Comparison of ENCODE assay signal across 9 mouse cellular contexts in the genomic region with DNA sequence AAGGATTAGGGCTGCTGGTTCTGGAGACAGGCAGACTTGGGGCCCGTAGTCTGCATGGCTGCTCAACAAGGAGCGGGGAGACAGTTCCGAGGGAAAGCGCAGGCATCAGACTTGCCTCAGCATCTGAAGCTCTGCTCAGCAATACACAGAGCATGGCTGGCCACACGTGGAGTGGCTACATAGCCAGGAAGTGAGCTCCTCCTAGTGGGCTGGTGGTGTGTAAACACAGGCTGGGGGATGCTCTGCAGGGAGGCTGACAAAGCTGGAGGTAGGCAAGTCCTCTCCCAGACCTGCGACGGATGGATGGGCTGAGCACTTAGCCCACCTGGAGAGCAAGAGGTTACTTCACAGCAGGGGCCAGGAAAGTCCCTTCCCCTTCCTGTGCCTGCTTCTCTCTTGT. TPM values are rescaled to one million over a fixed set of nuclear protein-coding genes. Genes with fewer than 3 reads are reported as not detected.
DNase-seq lines count a peak whose midpoint lies in the region; ATAC-seq and TF ChIP-seq lines count a peak whose summit lies in the region.
"Had no signal": no experiment of that assay in that cellular context is flagged by ENCODE, and none has a peak within 500 bp of the region (broad histone marks: within the 10 kb centered on the region; RNA-seq: fewer than 3 reads in every experiment).

No protein-coding gene starts in this region.

- no peaks in the 10 kb centered on the region for H3K79me2 ChIP-seq in CH12.LX (replicated peaks; ENCODE audit: control insufficient read depth, extremely low read depth, insufficient read depth, poor library complexity, severe bottlenecking)

- peak; percentile 52 for ATAC-seq in hindbrain, postnatal 0 days
- ATAC-seq in limb, embryonic 13.5 days (ENCODE audit: low FRiP score, low read depth), result no peak

- peak; percentile 32 to 40 for DNase-seq in cerebellum, postnatal 36 days
- no peak for DNase-seq in cerebellum, adult 11 months
- DNase-seq in CH12.LX (ENCODE audit: extremely low read depth), result no peak
- peak; percentile 82 for DNase-seq in embryo, embryonic 10 days (ENCODE audit: low spot score)
- peak; percentile 79 for DNase-seq in hindbrain, postnatal 0 days (ENCODE audit: low spot score)
- peak; percentile 34 for DNase-seq in neural tube, embryonic 10.5 days (ENCODE audit: extremely low spot score, low spot score)
- peak; percentile 30 to 47 for DNase-seq in thymus, postnatal 36 days

- H3K4me3 ChIP-seq in CH12.LX (replicated peaks in 1 of 3; ENCODE audit: low read depth in 2 of 3, low read length in 2 of 3, poor library complexity in 1 of 3), result no peak overlapping the region
- H3K4me3 ChIP-seq in hindbrain, postnatal 0 days (ENCODE audit: low read length), result no peak overlapping the region
- H3K4me3 ChIP-seq in limb, embryonic 13.5 days, result no peak overlapping the region
- H3K4me3 ChIP-seq: heart, embryonic 15.5 days had no signal

- TF ChIP-seq POLR2A in CH12.LX (IDR thresholded peaks at IDR 0.05; ENCODE audit: low read depth, low read length), result no peak

- H3K9me3 ChIP-seq in CH12.LX (replicated peaks; ENCODE audit: low read length), result peaks cover 3% of the 10 kb centered on the region
- H3K9me3 ChIP-seq in hindbrain, postnatal 0 days (ENCODE audit: low read length), result no peaks in the 10 kb centered on the region
- H3K9me3 ChIP-seq in limb, embryonic 13.5 days, result no peaks in the 10 kb centered on the region
- H3K9me3 ChIP-seq: heart, embryonic 15.5 days had no signal

- in situ Hi-C loops in CH12.LX (cut with MboI; ENCODE audit: low pct_ligation_motif_present, low pct_unique_long_range_greater_than_20kb, low sequenced_read_pairs), result no loop called here

- no peak overlapping the region for H3K9ac ChIP-seq in CH12.LX (ENCODE audit: insufficient read depth, low read depth)
- no peak overlapping the region for H3K9ac ChIP-seq in hindbrain, postnatal 0 days (replicated peaks; ENCODE audit: low read length)
- 0 out of 2 replicates have a peak overlapping the region, but pooled peaks have one; percentile 2 for H3K9ac ChIP-seq in limb, embryonic 13.5 days
- H3K9ac ChIP-seq: heart, embryonic 15.5 days had no signal

- peaks cover 5 to 34% of the 10 kb centered on the region in 2 experiments for H3K4me1 ChIP-seq in CH12.LX (ENCODE audit: control insufficient read depth in 1 of 2, insufficient read depth in 2 of 2)
- peaks cover 3% of the 10 kb centered on the region for H3K4me1 ChIP-seq in hindbrain, postnatal 0 days (ENCODE audit: insufficient read depth, low read length)
- H3K4me1 ChIP-seq in limb, embryonic 13.5 days, result peaks cover 22% of the 10 kb centered on the region

- TF ChIP-seq EP300 in CH12.LX (IDR thresholded peaks at IDR 0.05; ENCODE audit: low read length), result no peak

- no peak overlapping the region for H3K4me2 ChIP-seq in CH12.LX (ENCODE audit: insufficient read depth, low read depth, poor library complexity, severe bottlenecking)
- H3K4me2 ChIP-seq in hindbrain, postnatal 0 days (ENCODE audit: low read depth, low read length), result peak overlapping the region; percentile 21; the same call in 1 of the 2 replicates
- peak overlapping the region; percentile 30; the same call in 1 of the 2 replicates for H3K4me2 ChIP-seq in limb, embryonic 13.5 days (replicated peaks)
- H3K4me2 ChIP-seq: heart, embryonic 15.5 days had no signal

- H3K27me3 ChIP-seq in CH12.LX (replicated peaks), result no peaks in the 10 kb centered on the region
- no peaks in the 10 kb centered on the region for H3K27me3 ChIP-seq in hindbrain, postnatal 0 days (ENCODE audit: insufficient read depth, low read length)
- H3K27me3 ChIP-seq in limb, embryonic 13.5 days, result no peaks in the 10 kb centered on the region
- H3K27me3 ChIP-seq: heart, embryonic 15.5 days had no signal

- dilution Hi-C loops in CH12.LX (cut with MboI; ENCODE audit: extremely low pct_ligation_motif_present, extremely low pct_unique_long_range_greater_than_20kb, low sequenced_read_pairs), result no loop called here

- TF ChIP-seq RAD21 in CH12.LX (IDR thresholded peaks at IDR 0.05; ENCODE audit: low read depth, low read length), result peak; percentile 84

- no peak overlapping the region for H3K27ac ChIP-seq in CH12.LX (ENCODE audit: insufficient read depth, low read depth)
- H3K27ac ChIP-seq in hindbrain, postnatal 0 days, result 0 out of 2 replicates have a peak overlapping the region, but pooled peaks have one; percentile 16
- no peak overlapping the region for H3K27ac ChIP-seq in limb, embryonic 13.5 days
- H3K27ac ChIP-seq: heart, embryonic 15.5 days had no signal

- 17% methylated on average over 7 of the region's 7 CpGs for WGBS in hindbrain, postnatal 0 days
- WGBS in limb, embryonic 13.5 days, result 19% methylated on average over 7 of the region's 7 CpGs

- peak in 1 of 2 experiments; percentile 82; a peak in 2 of 4 replicates for TF ChIP-seq CTCF in CH12.LX (conservative IDR thresholded peaks at IDR 0.05 in 1 of 2, IDR thresholded peaks at IDR 0.05 in 1 of 2; ENCODE audit: low read depth in 2 of 2, low read length in 2 of 2)
- peak; percentile 83 for TF ChIP-seq CTCF in hindbrain, postnatal 0 days (IDR thresholded peaks at IDR 0.05; ENCODE audit: low read depth)

- H3K36me3 ChIP-seq in CH12.LX (replicated peaks in 1 of 2; ENCODE audit: control insufficient read depth in 1 of 2, insufficient read depth in 1 of 2, low read length in 1 of 2), result peaks cover 0 to 96% of the 10 kb centered on the region in 2 experiments
- no peaks in the 10 kb centered on the region for H3K36me3 ChIP-seq in hindbrain, postnatal 0 days (ENCODE audit: insufficient read depth, low read length)
- no peaks in the 10 kb centered on the region for H3K36me3 ChIP-seq in limb, embryonic 13.5 days
- H3K36me3 ChIP-seq: heart, embryonic 15.5 days had no signal

TF ChIP-seq in CH12.LX, 34 proteins besides CTCF, POLR2A, EP300 and RAD21:
- peak; percentile 98 for TF ChIP-seq MYC (IDR thresholded peaks at IDR 0.05; ENCODE audit: low read depth, low read length)
- no peak for TF ChIP-seq USF1 (IDR thresholded peaks at IDR 0.05; ENCODE audit: low read depth, low read length)
- no peak for TF ChIP-seq MEF2A (IDR thresholded peaks at IDR 0.05; ENCODE audit: borderline replicate concordance, low read depth, low read length)
- peak; percentile 81 for TF ChIP-seq SMC3 (IDR thresholded peaks at IDR 0.05; ENCODE audit: low read depth, low read length)
- no peak for TF ChIP-seq JUN (IDR thresholded peaks at IDR 0.05; ENCODE audit: insufficient read depth, low read depth, low read length)
- no peak for TF ChIP-seq IRF4 (IDR thresholded peaks at IDR 0.05; ENCODE audit: low read depth, low read length)
- no peak for TF ChIP-seq ZC3H11A (IDR thresholded peaks at IDR 0.05; ENCODE audit: low read depth, low read length)
- peak; percentile 68; the same call in 1 of the 2 replicates for TF ChIP-seq MXI1 (IDR thresholded peaks at IDR 0.05; ENCODE audit: low read depth, low read length)
- TF ChIP-seq USF2 (conservative IDR thresholded peaks at IDR 0.05; ENCODE audit: low read depth, low read length), result no peak
- no peak for TF ChIP-seq SIN3A (IDR thresholded peaks at IDR 0.05; ENCODE audit: low read length)
- TF ChIP-seq UBTF (IDR thresholded peaks at IDR 0.05; ENCODE audit: low read depth, low read length), result no peak
- no peak for TF ChIP-seq NELFE (IDR thresholded peaks at IDR 0.05; ENCODE audit: low read depth, low read length)
- TF ChIP-seq BHLHE40 (IDR thresholded peaks at IDR 0.05; ENCODE audit: low read depth, low read length), result no peak
- TF ChIP-seq ZKSCAN1 (IDR thresholded peaks at IDR 0.05; ENCODE audit: borderline replicate concordance, low read depth, low read length), result no peak
- TF ChIP-seq JUND (conservative IDR thresholded peaks at IDR 0.05; ENCODE audit: low read depth, low read length), result no peak
- no peak for TF ChIP-seq E2F4 (IDR thresholded peaks at IDR 0.05; ENCODE audit: insufficient replicate concordance, low read depth, low read length)
- TF ChIP-seq GABPA (IDR thresholded peaks at IDR 0.05; ENCODE audit: insufficient replicate concordance, low read depth, low read length), result no peak
- TF ChIP-seq MAX (IDR thresholded peaks at IDR 0.05; ENCODE audit: low read length), result peak; percentile 95
- no peak for TF ChIP-seq NRF1 (IDR thresholded peaks at IDR 0.05; ENCODE audit: low read depth, low read length)
- no peak for TF ChIP-seq TBP (conservative IDR thresholded peaks at IDR 0.05; ENCODE audit: low read depth, low read length)

RNA-seq across cellular contexts. Expression of a gene that starts 31.3 kb away (rescaled TPM):
- 8.1 and 9.3 TPM in 2 replicates for total RNA-seq in CH12.LX (2012; rRNA removed)
- 15.6 and 17.5 TPM in 2 replicates for total RNA-seq in CH12.LX (2014; rRNA removed)
- 32.0 and 38.2 TPM in 2 replicates for polyA plus RNA-seq in CH12.LX (2012; ENCODE audit: insufficient read length, low read depth)
- 0.10 and 1.1 TPM in 2 replicates for total RNA-seq in hindbrain, postnatal 0 days (2014; rRNA removed)
- 0.78 and 1.4 TPM in 2 replicates for polyA plus RNA-seq in hindbrain, postnatal 0 days (2015; fragmentation: Nextera tagmentation; extraction: Ambion mirVana)
- 1.3 and 1.4 TPM in 2 replicates for polyA plus RNA-seq in limb, embryonic 13.5 days (2015; fragmentation: Nextera tagmentation; extraction: Ambion mirVana)

RNA-seq across cellular contexts. Expression of a gene that starts 44.2 kb away (rescaled TPM):
- 34.5 and 35.7 TPM in 2 replicates for total RNA-seq in CH12.LX (2012; rRNA removed)
- 81.4 and 85.9 TPM in 2 replicates for total RNA-seq in CH12.LX (2014; rRNA removed)
- polyA plus RNA-seq in CH12.LX (2012; ENCODE audit: insufficient read length, low read depth), result 60.4 and 62.0 TPM in 2 replicates
- 524 and 552 TPM in 2 replicates for total RNA-seq in hindbrain, postnatal 0 days (2014; rRNA removed)
- 725 and 737 TPM in 2 replicates for polyA plus RNA-seq in hindbrain, postnatal 0 days (2015; fragmentation: Nextera tagmentation; extraction: Ambion mirVana)
- 550 and 580 TPM in 2 replicates for polyA plus RNA-seq in limb, embryonic 13.5 days (2015; fragmentation: Nextera tagmentation; extraction: Ambion mirVana)

Comparison
In these comparisons a context has a peak if more than half of its experiments do, and no peak if none do; other contexts are left out.
1. DNase-seq: peak in cerebellum, postnatal 36 days (2 of 2), embryo, embryonic 10 days (single experiment), hindbrain, postnatal 0 days (single experiment), neural tube, embryonic 10.5 days (single experiment) and thymus, postnatal 36 days (2 of 2); none in cerebellum, adult 11 months (single experiment) and CH12.LX (single experiment).
2. RNA of a gene that starts 31.3 kb away (polyA plus RNA-seq): 32.0 to 38.2 TPM in CH12.LX; 1.3 to 1.4 TPM in limb, embryonic 13.5 days and 0.78 to 1.4 TPM in hindbrain, postnatal 0 days; every median in the first group is over 10 times any median in the second.